In genomic region chr12:69538362-69538950, GRCm38 (mm10) we compare ENCODE assay signal across 8 mouse cellular contexts. TPM values are rescaled to one million over a fixed set of nuclear protein-coding genes. Genes with fewer than 3 reads are reported as not detected.
DNase-seq lines count a peak whose midpoint lies in the region; ATAC-seq and TF ChIP-seq lines count a peak whose summit lies in the region.

No protein-coding gene starts in this region.

- H3K4me3 ChIP-seq in left cerebral cortex, adult 2 months, result no peak overlapping the region
- no peak overlapping the region for H3K4me3 ChIP-seq in embryonic facial prominence, embryonic 13.5 days
- no peak overlapping the region for H3K4me3 ChIP-seq in hindbrain, embryonic 14.5 days (replicated peaks; ENCODE audit: low read length)
- H3K4me3 ChIP-seq in midbrain, embryonic 15.5 days, result no peak overlapping the region

- no peaks in the 10 kb centered on the region for H3K27me3 ChIP-seq in embryonic facial prominence, embryonic 13.5 days
- H3K27me3 ChIP-seq in hindbrain, embryonic 14.5 days (ENCODE audit: control insufficient read depth, insufficient read depth, low read length), result no peaks in the 10 kb centered on the region
- H3K27me3 ChIP-seq in midbrain, embryonic 15.5 days (replicated peaks), result no peaks in the 10 kb centered on the region

- DNase-seq in left cerebral cortex, adult 2 months (ENCODE audit: extremely low spot score in 1 of 2, low spot score in 2 of 2), result no peak
- DNase-seq in left cerebral cortex, postnatal 14 days (ENCODE audit: low spot score in 2 of 2), result no peak
- DNase-seq in hindbrain, embryonic 14.5 days (ENCODE audit: low spot score), result no peak
- DNase-seq in adrenal gland, adult 18-20 months (ENCODE audit: low spot score in 2 of 2), result no peak
- DNase-seq in cerebellum, adult 18-20 months, result no peak
- no peak for DNase-seq in left cerebral cortex, postnatal 36 days (ENCODE audit: low spot score in 2 of 2)

- WGBS in embryonic facial prominence, embryonic 13.5 days, result 43% methylated on average over 4 of the region's 4 CpGs
- 69% methylated on average over 4 of the region's 4 CpGs for WGBS in hindbrain, embryonic 14.5 days
- 70% methylated on average over 4 of the region's 4 CpGs for WGBS in midbrain, embryonic 15.5 days

- H3K4me1 ChIP-seq in embryonic facial prominence, embryonic 13.5 days, result peaks cover 30% of the 10 kb centered on the region
- peaks cover 13% of the 10 kb centered on the region; the same call in 1 of the 2 replicates for H3K4me1 ChIP-seq in hindbrain, embryonic 14.5 days (replicated peaks; ENCODE audit: control insufficient read depth, insufficient read depth, low read length)
- H3K4me1 ChIP-seq in midbrain, embryonic 15.5 days, result peaks cover 13% of the 10 kb centered on the region; the same call in 1 of the 2 replicates

- H3K36me3 ChIP-seq in embryonic facial prominence, embryonic 13.5 days, result no peaks in the 10 kb centered on the region
- no peaks in the 10 kb centered on the region for H3K36me3 ChIP-seq in hindbrain, embryonic 14.5 days (replicated peaks; ENCODE audit: control insufficient read depth, insufficient read depth)
- no peaks in the 10 kb centered on the region for H3K36me3 ChIP-seq in midbrain, embryonic 15.5 days (replicated peaks)

- TF ChIP-seq CTCF in left cerebral cortex, adult 2 months (IDR thresholded peaks at IDR 0.05), result no peak

- intact Hi-C loops in left cerebral cortex, adult 2 months (cut with DNase I), result no loop called here
- intact Hi-C loops in left cerebral cortex, postnatal 14 days (cut with DNase I), result no loop called here
- intact Hi-C loops in left cerebral cortex, postnatal 36 days (cut with DNase I), result loop anchor here (5.0 kb wide), 2 partner anchors 36 to 86 kb away; no protein-coding TSS in a partner anchor

- H3K9me3 ChIP-seq in embryonic facial prominence, embryonic 13.5 days, result no peaks in the 10 kb centered on the region
- no peaks in the 10 kb centered on the region for H3K9me3 ChIP-seq in hindbrain, embryonic 14.5 days (ENCODE audit: control insufficient read depth, low read length)
- no peaks in the 10 kb centered on the region for H3K9me3 ChIP-seq in midbrain, embryonic 15.5 days

- 0 out of 2 replicates have a peak overlapping the region, but pooled peaks have one; percentile 33 for H3K9ac ChIP-seq in embryonic facial prominence, embryonic 13.5 days
- H3K9ac ChIP-seq in hindbrain, embryonic 14.5 days, result no peak overlapping the region
- no peak overlapping the region for H3K9ac ChIP-seq in midbrain, embryonic 15.5 days

- peak overlapping the region; percentile 86 for H3K27ac ChIP-seq in left cerebral cortex, adult 2 months
- H3K27ac ChIP-seq in embryonic facial prominence, embryonic 13.5 days, result peak overlapping the region; percentile 88
- peak overlapping the region; percentile 68 for H3K27ac ChIP-seq in hindbrain, embryonic 14.5 days
- peak overlapping the region; percentile 46; the same call in 1 of the 2 replicates for H3K27ac ChIP-seq in midbrain, embryonic 15.5 days

- H3K4me2 ChIP-seq in embryonic facial prominence, embryonic 13.5 days, result peak overlapping the region; percentile 51
- H3K4me2 ChIP-seq in hindbrain, embryonic 14.5 days (replicated peaks), result peak overlapping the region; percentile 15; the same call in 1 of the 2 replicates
- no peak overlapping the region for H3K4me2 ChIP-seq in midbrain, embryonic 15.5 days

- 0 out of 2 replicates have a peak, but pooled peaks have one; percentile 61 for ATAC-seq in embryonic facial prominence, embryonic 13.5 days (ENCODE audit: insufficient number of reproducible peaks, insufficient read depth, low FRiP score, low TSS enrichment, low read depth)
- ATAC-seq in hindbrain, embryonic 14.5 days (ENCODE audit: low FRiP score), result no peak
- ATAC-seq in midbrain, embryonic 15.5 days (replicated peaks), result no peak

RNA-seq across cellular contexts. Expression of gene Vcpkmt, which starts 44.4 kb away (rescaled TPM):
- total RNA-seq in left cerebral cortex, adult 2 months (2021), result 10 to 100 TPM; 23.2 to 26.0 TPM
- total RNA-seq in left cerebral cortex, postnatal 14 days (2021), result 10 to 100 TPM; 23.1 to 26.1 TPM
- polyA plus RNA-seq in embryonic facial prominence, embryonic 13.5 days (2015; fragmentation: Nextera tagmentation; extraction: Ambion mirVana), result 30.8 and 36.9 TPM in 2 replicates
- 22.9 and 24.4 TPM in 2 replicates for polyA plus RNA-seq in hindbrain, embryonic 14.5 days (2014; fragmentation: Nextera tagmentation; extraction: Ambion mirVana)
- 27.2 and 28.4 TPM in 2 replicates for polyA plus RNA-seq in midbrain, embryonic 15.5 days (2015; fragmentation: Nextera tagmentation; extraction: Ambion mirVana)
- total RNA-seq in adrenal gland, adult 18-20 months (2021), result 10 to 100 TPM; 11.9 to 13.3 TPM
- total RNA-seq in left cerebral cortex, postnatal 36 days (2021), result 10 to 100 TPM; 20.3 to 24.8 TPM
